Mouse (Mus musculus): ENCODE results near the gene Muc3. TPM values are rescaled to one million over a fixed set of nuclear protein-coding genes. Genes with fewer than 3 reads are reported as not detected.
A peak's percentile ranks its signal among the peaks of the same experiment; 100 is the strongest.
"Not testable (repeated sequence)": the region's sequence is repeated elsewhere in the genome, so short reads cannot be mapped to it uniquely, and the experiment has no call there.

Muc3 gene
- total RNA-seq, 2 experiments from 2014 or later: not detected

DNA sequence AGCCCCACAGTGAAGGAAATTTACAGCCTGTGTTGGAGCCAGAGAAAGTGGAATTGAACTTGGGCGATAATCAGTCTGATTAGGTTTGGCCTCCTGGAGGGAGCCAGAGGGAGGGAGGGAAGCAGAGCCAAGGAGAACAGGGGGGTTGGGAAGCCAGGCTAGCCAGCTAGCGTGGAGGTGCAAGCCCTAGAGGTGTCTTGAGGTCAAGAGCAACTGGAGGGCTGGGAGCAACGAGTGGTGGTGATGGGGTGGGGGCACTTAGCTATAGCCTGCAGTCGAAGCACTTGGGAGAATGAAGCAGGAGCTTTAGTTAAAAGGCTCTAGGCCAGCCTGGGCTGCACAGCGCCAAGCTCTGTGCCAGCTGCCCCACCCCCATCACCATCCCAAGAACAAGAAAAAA is 19.8 kb downstream of the Muc3 start:
- no peak for DNase-seq (ENCODE audit: low spot score in 2 of 2)
- intact Hi-C loops (cut with DNase I): no loop called here

DNA sequence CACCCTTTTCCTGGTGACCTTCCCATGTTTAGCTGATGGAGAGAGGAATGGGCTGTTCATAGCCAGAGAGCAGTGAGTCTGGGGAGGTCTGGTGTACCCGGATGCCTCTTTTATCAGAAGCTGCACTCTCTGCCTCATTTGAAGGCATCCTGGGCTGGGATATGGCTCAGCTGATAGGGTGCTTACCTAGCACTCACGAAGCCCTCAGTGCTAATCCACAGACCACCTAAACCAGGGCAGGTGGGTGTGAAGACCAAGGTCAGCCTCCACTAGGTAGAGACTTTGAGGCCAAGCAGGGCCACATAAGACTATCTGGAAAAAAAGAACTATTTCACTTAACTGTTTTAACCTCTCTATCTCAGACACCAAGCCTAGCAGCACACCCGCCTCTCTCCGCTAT is 25.6 kb downstream of the Muc3 start:
- no peak for DNase-seq (ENCODE audit: low spot score in 2 of 2)
- intact Hi-C loops (cut with DNase I): loop anchor here (2.0 kb wide), 1 partner anchor 163 kb away; the partner anchor contains the start of gene Ache

DNA sequence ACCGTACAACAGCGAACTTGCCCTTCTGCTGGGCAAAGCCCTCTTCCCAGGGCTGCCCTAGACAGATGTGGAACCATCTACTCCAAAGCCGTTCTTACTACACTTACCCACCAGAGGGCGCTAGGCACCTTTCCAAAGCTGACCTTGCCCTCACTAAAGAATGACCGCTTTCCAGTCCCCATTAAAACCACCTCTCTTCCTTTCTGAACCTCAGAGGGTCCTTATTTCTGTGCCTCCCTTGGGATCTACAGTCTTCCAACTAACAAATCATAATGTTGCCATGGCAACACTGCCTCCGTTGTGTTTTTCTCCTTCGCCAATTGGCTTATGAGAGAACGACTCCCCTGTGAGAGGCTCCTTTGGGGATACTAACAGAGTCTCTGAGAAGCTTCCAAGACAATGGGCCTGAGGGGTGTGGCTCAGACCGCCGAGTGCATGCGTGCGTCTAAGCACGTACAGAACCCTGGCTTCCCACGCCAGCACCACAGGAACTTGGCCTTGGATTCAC is 26.4 kb downstream of the Muc3 start:
- intact Hi-C loops (cut with DNase I): loop anchor here (2.0 kb wide), 1 partner anchor 164 kb away; the partner anchor contains the start of gene Ache
- DNase-seq (ENCODE audit: low spot score in 2 of 2): peak; percentile 51 to 75

DNA sequence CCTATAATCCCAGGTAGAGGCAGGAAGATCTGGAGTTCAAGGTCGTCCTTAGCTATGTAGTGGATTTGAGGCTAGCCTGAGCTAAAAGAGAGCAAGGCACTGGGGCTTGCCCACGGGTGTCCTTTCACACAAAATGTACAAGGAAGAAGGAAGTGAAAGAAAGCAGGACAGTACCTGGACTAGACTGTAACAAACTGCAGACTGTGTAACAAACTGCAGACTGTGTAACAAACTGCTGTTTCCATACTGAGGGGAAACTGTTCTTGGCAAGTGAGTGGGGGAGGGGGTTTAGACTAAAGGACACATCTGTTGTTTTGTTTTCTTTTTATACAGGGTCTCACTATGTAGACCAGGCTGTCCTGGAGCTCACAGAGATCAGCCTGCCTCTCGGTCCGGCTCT is 27.8 kb downstream of the Muc3 start:
- intact Hi-C loops (cut with DNase I): no loop called here

DNA sequence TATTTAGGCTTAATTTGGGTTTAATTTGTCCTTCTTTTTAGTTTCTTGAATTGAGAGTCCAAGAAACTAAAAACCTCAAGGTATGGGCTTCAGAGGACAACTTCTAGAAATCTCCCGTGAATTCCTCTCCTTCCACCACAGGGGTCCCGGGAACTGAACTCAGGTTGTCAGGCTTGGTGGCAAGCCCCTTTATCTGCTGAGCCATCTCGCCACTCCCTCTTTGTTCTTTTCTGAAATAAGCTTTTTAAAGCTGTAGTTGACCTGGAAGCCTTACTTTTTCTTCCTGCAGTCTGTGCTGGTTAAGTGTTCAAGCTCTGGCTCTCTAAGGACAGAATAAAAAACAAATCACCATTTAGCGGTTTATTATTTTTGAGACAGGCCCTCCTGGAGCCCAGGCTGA is 30.2 kb downstream of the Muc3 start:
- intact Hi-C loops (cut with DNase I): no loop called here
- DNase-seq (ENCODE audit: low spot score in 2 of 2): no peak

More for the DNA sequence above, 27.8 kb downstream of the Muc3 start:
- DNase-seq (ENCODE audit: low spot score in 2 of 2): no peak

DNA sequence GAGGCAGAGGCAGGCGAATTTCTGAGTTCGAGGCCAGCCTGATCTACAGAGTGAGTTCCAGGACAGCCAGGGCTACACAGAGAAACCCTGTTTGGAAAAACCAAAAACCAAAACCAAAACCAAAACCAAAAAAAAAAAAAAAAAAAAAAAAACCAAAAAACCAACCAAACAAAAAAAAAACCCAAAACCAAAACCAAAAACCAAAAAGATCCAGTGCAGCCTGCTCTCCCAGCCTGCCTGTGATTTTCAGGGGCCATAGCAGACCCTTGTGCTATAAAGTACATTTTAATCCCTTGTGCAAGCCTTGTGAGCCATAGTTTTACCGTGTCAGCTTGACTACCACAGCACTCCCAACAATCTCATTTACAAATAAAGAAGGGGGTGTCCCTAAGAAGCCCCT is 31.1 kb downstream of the Muc3 start:
- intact Hi-C loops (cut with DNase I); DNase-seq (ENCODE audit: low spot score in 2 of 2): not testable (repeated sequence)

DNA sequence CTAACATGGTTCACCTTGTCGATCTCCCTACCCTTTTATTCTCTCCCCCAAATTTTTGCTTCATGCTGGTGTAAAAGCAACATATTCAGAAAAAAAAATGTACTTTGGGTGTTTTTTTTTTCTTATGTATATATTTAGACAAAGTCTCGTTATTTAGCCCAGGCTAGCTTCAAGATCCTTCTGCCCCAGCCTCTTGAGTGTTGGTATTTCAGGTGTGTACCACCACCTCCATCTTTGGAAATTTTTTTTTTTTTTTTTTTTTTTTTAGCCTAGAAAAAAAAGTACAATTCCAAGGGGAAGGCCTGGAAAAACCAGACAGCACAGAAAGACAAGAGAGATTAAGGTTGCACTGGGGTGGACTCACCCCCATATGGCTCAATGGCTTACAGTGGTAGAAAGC is 32.1 kb downstream of the Muc3 start:
- intact Hi-C loops (cut with DNase I): no loop called here
- DNase-seq (ENCODE audit: low spot score in 2 of 2): no peak

DNA sequence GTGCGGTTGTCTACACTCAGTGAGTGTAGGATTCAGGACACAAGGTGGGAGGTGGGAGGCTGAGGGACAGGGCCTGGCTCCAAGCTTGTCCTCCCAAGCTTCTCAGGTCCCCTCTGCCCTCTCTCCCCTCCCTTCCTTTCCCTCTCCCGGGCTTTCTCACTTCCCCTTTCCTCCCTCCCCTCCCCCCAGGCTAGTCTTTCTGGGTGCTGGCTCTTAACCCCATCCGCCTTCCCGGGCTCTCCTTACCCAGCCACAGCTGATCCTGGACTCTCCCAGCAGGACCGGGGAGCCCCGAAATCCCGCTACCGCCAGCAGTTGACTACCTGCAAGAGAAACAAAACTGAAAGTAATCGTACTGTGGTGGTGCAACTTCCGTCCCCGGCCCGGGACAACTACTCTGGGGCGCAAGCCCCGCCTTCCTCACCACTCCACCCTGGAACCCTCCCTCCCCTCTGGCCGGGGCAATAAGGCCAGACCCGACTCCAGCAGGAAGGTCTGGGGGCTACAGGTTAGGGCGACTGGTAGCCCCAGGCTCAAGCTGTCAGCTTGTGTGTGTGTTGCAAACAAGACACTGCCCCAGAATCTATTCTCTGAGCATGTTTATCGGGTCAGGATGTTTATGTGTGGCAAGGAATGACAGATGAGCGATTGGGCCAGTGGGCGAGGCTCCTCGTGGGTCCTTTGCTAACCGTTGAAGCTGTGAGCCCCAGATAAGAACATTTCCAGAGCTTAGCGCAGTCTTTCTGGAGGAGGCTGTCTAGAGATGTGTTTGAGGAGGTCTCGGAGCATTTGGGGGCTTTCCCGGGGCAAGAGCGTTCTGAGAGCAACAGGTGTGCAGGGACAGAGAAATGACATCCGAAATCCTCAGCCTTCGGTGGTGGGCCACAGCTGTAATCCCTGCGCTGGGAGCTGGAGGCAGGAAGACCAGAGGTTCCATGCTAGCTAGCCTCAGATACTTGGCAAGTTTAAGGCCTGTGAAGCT is 33.0 kb downstream of the Muc3 start, which contains the start of gene Trim56:
Gene Trim56, minus strand, starts transcription at position 344 of the 982 bp plus-strand sequence.
- intact Hi-C loops (cut with DNase I): no loop called here
- DNase-seq (ENCODE audit: low spot score in 2 of 2): peak in 1 of 2 experiments; percentile 25

DNA sequence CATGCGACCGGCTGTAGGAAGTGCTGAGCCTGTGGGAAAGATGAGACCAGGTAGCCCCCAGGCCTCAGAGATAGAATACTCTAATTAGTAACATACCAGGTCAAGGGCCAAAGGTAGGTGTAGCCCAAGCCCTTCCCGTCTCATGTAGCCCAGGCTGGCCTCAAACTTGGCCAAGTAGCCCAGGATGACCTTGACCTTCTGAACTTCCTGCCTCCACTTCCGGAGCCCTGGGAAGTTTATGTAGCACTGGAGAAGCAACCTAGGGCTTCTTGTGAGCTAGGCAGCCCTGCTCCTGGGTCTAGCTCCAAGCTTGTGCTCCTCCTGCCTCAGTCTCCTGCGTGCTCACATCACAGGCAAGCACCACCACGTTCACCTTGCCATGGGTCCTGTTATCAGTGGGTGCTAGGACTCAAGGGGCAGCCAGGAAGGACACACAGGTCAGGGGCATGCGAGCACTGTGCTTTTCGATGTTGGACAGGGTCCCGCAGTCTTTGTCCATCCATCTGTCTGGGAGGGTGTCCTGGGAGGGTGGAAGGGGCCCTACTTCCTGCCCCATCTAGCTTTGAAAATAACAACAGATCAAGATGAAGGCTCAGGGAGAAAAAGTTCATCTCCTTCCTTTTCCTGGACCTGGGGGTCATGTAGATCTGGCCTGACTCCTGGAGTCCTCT is 34.1 kb downstream of the Muc3 start:
- DNase-seq (ENCODE audit: low spot score in 2 of 2): no peak
- intact Hi-C loops (cut with DNase I): no loop called here

DNA sequence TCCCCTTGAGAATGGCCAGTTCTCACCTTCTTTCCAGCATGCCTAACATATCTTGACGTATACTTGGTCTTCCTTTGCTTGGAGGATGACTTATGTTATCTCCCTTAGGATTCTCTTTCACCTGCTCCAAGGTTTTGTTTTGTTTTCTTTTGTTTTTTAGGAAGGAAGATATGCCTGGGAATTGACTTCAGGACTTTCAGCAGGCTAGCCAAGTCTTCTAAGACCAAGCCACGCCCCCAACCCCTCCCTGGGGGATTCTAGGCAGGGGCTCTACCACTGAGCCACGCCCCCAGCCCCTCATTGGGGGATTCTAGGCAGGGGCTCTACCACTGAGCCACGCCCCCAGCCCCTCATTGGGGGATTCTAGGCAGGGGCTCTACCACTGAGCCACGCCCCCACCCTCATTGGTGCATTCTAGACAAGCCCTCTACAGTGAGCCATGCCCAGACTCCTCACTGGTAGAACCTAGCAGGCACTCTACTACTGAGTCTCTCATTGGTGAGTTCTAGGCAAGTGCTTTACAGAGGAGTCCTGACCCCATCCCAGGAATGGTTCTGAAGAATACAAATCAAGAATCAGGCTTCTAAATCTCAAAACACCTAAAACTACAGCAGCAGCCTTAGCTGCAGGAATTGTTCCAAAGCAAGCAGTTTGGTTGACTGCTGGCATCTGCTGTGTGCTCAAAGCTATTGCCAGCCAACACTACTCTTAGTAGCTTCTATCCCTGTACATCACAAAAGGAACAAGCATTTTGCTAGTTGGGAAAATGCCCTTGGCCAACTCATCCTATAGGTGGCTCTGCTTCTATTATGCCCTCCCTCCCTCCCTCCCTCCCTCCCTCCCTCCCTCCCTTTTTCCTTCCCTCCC is 37.3 kb downstream of the Muc3 start:
- intact Hi-C loops (cut with DNase I): no loop called here
- peak in 1 of 2 experiments; percentile 31 for DNase-seq (ENCODE audit: low spot score in 2 of 2)

DNA sequence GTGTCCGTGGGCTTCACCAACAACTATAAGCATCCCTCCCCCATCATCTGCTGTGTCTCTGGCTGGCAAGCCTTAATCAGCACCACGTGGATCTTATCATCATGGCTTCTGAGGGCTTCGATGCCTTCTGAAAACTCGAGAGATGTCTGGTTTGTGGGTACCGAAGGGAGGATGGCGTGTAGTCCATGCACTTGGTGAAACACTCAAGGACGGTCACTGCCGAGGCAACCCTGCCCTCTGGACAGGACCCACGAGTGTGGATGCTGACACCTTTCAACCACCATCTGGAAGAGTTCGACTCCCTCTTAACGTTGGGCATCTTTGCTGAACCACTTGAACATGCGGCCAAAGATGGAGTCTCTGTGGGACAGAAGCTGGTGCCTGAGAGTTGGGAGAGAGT is 38.3 kb downstream of the Muc3 start:
- DNase-seq (ENCODE audit: low spot score in 2 of 2): no peak
- intact Hi-C loops (cut with DNase I): no loop called here

DNA sequence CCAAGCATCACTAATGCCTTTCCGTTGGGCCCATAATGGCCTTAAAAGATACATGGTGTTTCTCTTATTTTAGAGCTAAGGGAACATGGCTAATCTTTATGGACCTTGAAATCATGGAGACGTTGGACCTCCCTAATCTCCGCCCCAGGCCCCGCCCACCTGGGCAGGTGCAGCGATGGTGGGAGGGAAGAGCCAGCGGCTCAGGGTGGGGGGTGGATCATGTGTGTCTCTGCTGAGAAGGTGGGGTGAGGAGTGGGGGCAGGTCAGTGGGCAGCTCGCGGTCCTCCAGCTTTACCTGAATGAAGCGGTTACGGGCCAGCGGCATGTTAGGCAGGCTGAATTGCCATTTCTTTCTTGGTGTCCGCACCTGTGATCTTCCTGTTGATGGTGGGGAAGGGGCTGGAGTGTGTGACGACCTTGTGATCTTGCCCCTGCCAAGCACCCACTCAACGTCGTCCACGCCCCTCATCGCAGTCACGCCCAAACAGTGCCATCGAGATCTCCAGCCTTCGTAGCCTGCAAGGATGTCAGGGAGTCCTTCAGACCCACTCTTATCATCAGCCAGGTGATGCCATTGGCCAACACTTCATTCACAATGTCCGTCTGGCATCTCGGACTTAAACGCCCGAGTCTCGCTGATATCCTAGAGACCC is 39.1 kb downstream of the Muc3 start:
- intact Hi-C loops (cut with DNase I): loop anchor here (5.0 kb wide), 1 partner anchor 178 kb away; no protein-coding TSS in a partner anchor
- no peak for DNase-seq (ENCODE audit: low spot score in 2 of 2)

DNA sequence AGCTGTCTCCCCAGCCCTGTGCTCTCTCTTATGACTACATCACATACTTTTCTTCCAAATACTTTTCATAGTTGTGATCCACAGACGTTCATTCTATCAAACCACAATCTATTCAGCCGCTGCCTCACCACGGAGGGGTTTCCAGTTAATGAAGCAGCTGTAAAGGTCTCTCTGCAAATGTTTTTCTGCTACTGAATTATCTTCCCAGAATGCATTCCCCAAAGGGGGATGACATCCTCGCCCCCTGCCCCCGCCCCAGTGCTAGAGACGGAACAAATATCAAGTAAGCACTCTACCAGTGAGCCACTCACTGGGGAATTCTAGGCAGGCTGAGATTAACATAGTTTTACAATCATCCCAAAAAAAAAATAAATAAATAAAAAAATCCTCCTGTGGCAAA is 41.0 kb downstream of the Muc3 start:
- no peak for DNase-seq (ENCODE audit: low spot score in 2 of 2)
- intact Hi-C loops (cut with DNase I): loop anchor here (5.0 kb wide), 1 partner anchor 176 kb away; no protein-coding TSS in a partner anchor

DNA sequence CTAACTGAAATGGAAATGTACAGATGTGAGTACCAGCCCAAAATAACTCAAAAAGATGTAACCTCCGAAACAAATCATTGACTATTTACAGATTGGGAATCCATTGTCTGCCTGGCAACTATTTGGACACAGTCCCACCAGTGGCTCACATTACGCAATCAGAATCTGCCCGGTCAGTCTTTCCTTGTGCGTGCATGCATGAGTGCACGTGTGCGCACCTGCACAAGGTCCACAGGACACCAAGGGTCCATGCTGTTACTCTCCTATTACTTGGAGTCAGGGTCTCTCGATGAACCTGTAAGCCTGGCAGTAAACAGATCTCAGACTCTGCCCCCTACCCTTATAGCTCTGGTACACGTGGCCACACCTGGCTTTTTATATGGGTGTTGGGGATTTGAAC is 41.5 kb downstream of the Muc3 start:
- intact Hi-C loops (cut with DNase I): loop anchor here (1.0 to 5.0 kb wide), 3 partner anchors 45 to 175 kb away; no protein-coding TSS in a partner anchor
- DNase-seq (ENCODE audit: low spot score in 2 of 2): no peak

DNA sequence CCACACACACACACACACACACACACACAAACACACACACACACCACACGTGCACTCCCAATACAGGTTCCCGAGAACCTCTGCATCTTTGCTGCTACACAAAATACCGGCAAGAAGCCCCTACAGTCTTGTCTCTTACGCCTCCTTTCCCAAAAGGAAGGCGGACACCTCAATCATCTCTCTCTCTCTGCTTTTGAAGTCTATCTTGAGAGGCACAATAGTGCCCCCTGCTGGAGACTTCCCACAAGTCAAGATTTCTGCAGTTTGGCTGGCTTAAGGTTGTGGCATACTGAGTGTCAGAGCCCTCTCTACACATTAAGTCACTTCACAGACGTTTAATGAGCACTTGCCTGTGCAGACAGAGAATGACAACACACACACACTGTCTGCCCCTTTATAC is 42.1 kb downstream of the Muc3 start:
- peak; percentile 87 to 91 for DNase-seq (ENCODE audit: low spot score in 2 of 2)
- intact Hi-C loops (cut with DNase I): loop anchor here (1.0 to 5.0 kb wide), 3 partner anchors 45 to 175 kb away; no protein-coding TSS in a partner anchor

DNA sequence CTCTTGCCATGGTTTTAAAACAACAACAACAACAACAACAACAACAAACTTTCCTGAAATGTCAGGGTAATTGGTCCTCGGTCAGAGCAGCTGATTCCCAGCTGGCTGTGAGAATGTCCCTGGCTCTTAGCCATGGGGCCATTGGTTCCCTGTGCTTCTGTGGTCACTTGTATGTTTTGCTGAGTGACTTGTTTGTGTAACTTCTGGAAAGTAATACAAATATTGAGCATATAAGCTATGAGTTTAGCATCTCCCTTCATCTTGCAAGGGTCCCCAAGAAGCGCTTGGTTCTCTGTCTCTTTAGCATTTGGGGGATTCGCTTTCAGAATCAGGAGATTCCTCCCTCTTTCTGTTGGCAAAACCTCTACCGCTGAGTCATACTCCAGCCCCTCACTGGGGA is 42.7 kb downstream of the Muc3 start:
- intact Hi-C loops (cut with DNase I): loop anchor here (2.0 to 5.0 kb wide), 2 partner anchors 82 to 174 kb away; no protein-coding TSS in a partner anchor
- no peak for DNase-seq (ENCODE audit: low spot score in 2 of 2)

DNA sequence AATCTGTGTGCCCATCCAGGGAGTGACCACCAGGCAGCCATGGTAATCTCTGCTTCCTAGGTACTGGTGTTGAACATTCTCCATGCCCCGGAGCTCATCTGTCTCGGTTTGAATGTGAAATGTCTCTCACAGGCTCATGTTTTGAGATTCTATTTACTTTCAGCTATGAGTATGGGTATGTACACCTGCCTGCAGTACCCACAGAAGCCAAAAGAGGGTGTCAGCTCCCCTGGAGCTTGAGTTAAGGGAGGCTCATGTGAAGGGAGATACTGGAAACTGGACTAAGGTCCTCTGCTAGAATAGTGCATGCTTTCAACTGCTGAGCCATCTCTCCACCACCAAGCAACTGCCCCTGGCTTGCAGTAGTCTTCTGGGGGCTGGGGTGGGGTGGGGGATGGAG is 45.2 kb downstream of the Muc3 start:
- intact Hi-C loops (cut with DNase I): loop anchor here (2.0 kb wide), 1 partner anchor 71 kb away; no protein-coding TSS in a partner anchor
- DNase-seq (ENCODE audit: low spot score in 2 of 2): no peak
